Mouse (Mus musculus) forebrain, embryonic 10.5 days (tissue): ENCODE data around the gene 5430403G16Rik. TPM values are rescaled to one million over a fixed set of nuclear protein-coding genes. Genes with fewer than 3 reads are reported as not detected.
A peak's percentile ranks its signal among the peaks of the same experiment; 100 is the strongest.
"Not testable (repeated sequence)": the region's sequence is repeated elsewhere in the genome, so short reads cannot be mapped to it uniquely, and the experiment has no call there.

Experiments used
- DNase-seq: peaks from one replicate; pipeline ENCODE4 v3.0.0-alpha.2; 2017; ENCODE audit warnings: low spot score; ENCODE audit errors: extremely low spot score
- H3K27ac ChIP-seq: fragments of 300-500 bp; sonication (generic); 2 replicates; pipeline ENCODE4 v1.5.1; 2016; ENCODE audit warnings: mild to moderate bottlenecking
- H3K27me3 ChIP-seq: fragments of 300-500 bp; sonication (generic); 2 replicates; pipeline ENCODE4 v1.6.1; 2016; ENCODE audit warnings: mild to moderate bottlenecking; ENCODE audit not compliant: poor library complexity, severe bottlenecking
- H3K36me3 ChIP-seq: fragments of 300-500 bp; sonication (generic); replicated peaks from 2 replicates; pipeline ENCODE4 v1.6.1; 2016; ENCODE audit warnings: mild to moderate bottlenecking, moderate library complexity
- H3K4me1 ChIP-seq: fragments of 300-500 bp; sonication (generic); 2 replicates; pipeline ENCODE4 v1.6.1; 2016
- H3K4me3 ChIP-seq: fragments of 300-500 bp; sonication (generic); 2 replicates; pipeline ENCODE4 v1.5.1; 2016; ENCODE audit warnings: mild to moderate bottlenecking, moderate library complexity
- H3K9me3 ChIP-seq: fragments of 300-500 bp; sonication (generic); 2 replicates; pipeline ENCODE4 v1.6.1; 2016; ENCODE audit warnings: mild to moderate bottlenecking, moderate library complexity
- WGBS: fragments of 180-500 bp; shearing (Covaris S2); methylation state at CpG from one replicate; pipeline ENCODE4 v1.1.7; 2016; 5-methylcytosine and 5-hydroxymethylcytosine counted together
- polyA plus RNA-seq: library from polyadenylated mRNA; unstranded; fragments of >200 nt; fragmentation: Nextera tagmentation; extraction: Ambion mirVana; gene quantifications from 2 replicates; pipeline ENCODE4 v1.2.1, GENCODE M21; 2016

The 5430403G16Rik gene
- 2.2 and 2.7 TPM in 2 replicates for polyA plus RNA-seq

GRCm38 (mm10) chr5:109690537-109691201 is at the start of gene 5430403G16Rik:
Gene 5430403G16Rik (minus strand): TSS chr5:109691041.
- H3K36me3 ChIP-seq, H3K27me3 ChIP-seq, H3K9me3 ChIP-seq, H3K4me1 ChIP-seq: not testable (repeated sequence)
- DNase-seq: peak; percentile 83
- under 1% methylated on average over 26 of the region's 26 CpGs for WGBS
- peak within 1 kb of the TSS; percentile 88 for H3K27ac ChIP-seq
- peak within 1 kb of the TSS; percentile 68 for H3K4me3 ChIP-seq

- DNase-seq, H3K4me1 ChIP-seq, H3K36me3 ChIP-seq, H3K27ac ChIP-seq, H3K4me3 ChIP-seq, H3K27me3 ChIP-seq: not testable (repeated sequence)
- 84% methylated on average over 3 of the region's 3 CpGs for WGBS
- H3K9me3 ChIP-seq: peaks cover 15% of the 10 kb centered on the region
Observed at GRCm38 (mm10) chr5:109717341-109717740, 26.5 kb upstream of the 5430403G16Rik start.

DNA sequence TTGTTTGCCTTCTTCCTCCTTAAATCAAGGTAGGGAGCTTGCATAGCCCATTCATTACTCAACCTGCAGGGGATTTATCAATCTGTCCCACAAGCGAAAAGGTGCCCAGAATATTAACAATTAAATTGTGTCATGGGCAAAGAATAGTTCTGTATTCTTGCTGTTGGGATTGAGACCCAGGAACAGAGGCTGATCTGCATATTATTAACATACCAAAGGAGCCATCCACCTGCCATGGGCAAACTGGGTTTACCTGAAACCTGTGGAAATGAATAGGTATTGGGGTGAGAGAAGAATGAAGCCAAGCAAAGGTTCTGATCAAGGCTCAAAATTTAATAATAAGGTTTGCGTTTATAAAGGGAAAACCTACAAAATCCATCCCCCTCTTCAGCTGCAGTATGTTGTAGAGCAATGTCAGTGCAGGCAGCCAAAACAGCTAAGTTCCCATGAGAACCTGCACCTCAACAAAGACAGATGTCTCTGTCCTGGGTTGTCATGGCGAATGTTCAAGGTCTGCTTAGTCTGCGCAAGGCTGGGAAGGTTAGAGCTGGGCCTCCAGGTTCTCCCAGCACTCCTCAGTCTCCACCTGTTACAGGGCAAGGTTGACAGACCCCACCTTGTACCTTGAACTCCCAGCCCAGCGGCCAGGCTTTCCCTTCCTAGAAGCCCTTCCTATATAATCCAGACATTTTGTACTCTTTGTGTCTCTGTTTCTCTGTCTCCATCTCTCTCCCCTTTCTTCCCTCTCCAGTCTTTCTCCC is 544 bp upstream of the 5430403G16Rik start:
- not testable (repeated sequence) for H3K9me3 ChIP-seq, DNase-seq, H3K27me3 ChIP-seq, H3K36me3 ChIP-seq, H3K4me1 ChIP-seq
- Histone ChIP-seq H3K4me3 (peak overlapping the region; percentile 68), H3K27ac (peak overlapping the region; percentile 88; the same call in 1 of the 2 replicates)
- 50% methylated on average over 5 of the region's 5 CpGs for WGBS

DNA sequence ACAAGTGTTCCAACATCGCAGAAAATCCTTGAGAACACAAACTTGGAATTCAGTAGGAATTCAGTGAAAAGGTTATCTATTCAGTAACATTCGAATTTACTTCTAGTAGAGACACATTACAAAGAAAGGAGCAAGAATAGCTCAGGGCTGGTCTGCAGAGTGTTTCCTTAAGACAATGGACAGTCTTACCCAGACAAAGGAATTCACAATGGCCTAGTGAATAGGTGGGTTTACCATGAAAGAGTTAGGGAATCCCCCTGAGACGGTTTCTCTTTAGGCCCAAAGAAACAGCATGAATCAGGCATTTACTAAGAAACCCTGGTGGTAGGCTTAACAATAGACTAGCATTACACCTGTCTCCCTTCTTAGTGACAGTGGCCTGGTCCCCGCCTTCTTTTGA is 7.9 kb downstream of the 5430403G16Rik start:
- H3K27ac ChIP-seq: no peak overlapping the region
- 75% methylated on average over 4 of the region's 4 CpGs for WGBS
- no peaks in the 10 kb centered on the region for H3K27me3 ChIP-seq
- H3K4me3 ChIP-seq: no peak overlapping the region
- no peak for DNase-seq
- H3K9me3 ChIP-seq: peaks cover 51% of the 10 kb centered on the region
- H3K4me1 ChIP-seq: no peaks in the 10 kb centered on the region
- H3K36me3 ChIP-seq: peaks cover 3% of the 10 kb centered on the region

Other genes with a start within 250 kb of the 5430403G16Rik start
- gene Crlf2, start 132.0 kb downstream of the 5430403G16Rik start, polyA plus RNA-seq: 2.9 and 3.2 TPM in 2 replicates
- 10.1 and 10.9 TPM in 2 replicates for gene 4930522L14Rik, start 60.8 kb upstream of the 5430403G16Rik start, polyA plus RNA-seq
- gene Gm15446, start 232.4 kb upstream of the 5430403G16Rik start, polyA plus RNA-seq: 0.68 and 0.81 TPM in 2 replicates